Mouse (Mus musculus) brain, embryonic 14.5 days (tissue): Measurements from ENCODE around the gene Ogg1. TPM values are rescaled to one million over a fixed set of nuclear protein-coding genes. Genes with fewer than 3 reads are reported as not detected.
"Not testable (repeated sequence)": the region's sequence is repeated elsewhere in the genome, so short reads cannot be mapped to it uniquely, and the experiment has no call there.

Source experiments
- DNase-seq: peaks from one replicate; pipeline ENCODE4 v3.0.0-alpha.2; 2011; ENCODE audit warnings: low read depth
- CTCF ChIP-seq: fragments of 200-500 bp; IDR thresholded peaks from 2 replicates; pipeline ENCODE4 v1.5.1; 2012; ENCODE audit warnings: inconsistent platforms, mild to moderate bottlenecking, moderate library complexity, borderline replicate concordance; ENCODE audit not compliant: insufficient read depth, insufficient read length; ENCODE audit errors: extremely low read depth
- POLR2A ChIP-seq: fragments of 200-500 bp; IDR thresholded peaks from 2 replicates; pipeline ENCODE4 v1.6.1; 2012; ENCODE audit warnings: mild to moderate bottlenecking, inconsistent platforms, borderline replicate concordance; ENCODE audit not compliant: poor library complexity, insufficient read depth, insufficient read length, severe bottlenecking; ENCODE audit errors: extremely low read depth
- polyA plus RNA-seq: library from polyadenylated mRNA; depleted of rRNA; stranded (reverse); fragments of >200 nt; gene quantifications from 2 replicates; pipeline ENCODE4 v1.2.3, GENCODE M21; 2012

The Ogg1 gene
- polyA plus RNA-seq, 1 experiment: 13.2 TPM

DNA sequence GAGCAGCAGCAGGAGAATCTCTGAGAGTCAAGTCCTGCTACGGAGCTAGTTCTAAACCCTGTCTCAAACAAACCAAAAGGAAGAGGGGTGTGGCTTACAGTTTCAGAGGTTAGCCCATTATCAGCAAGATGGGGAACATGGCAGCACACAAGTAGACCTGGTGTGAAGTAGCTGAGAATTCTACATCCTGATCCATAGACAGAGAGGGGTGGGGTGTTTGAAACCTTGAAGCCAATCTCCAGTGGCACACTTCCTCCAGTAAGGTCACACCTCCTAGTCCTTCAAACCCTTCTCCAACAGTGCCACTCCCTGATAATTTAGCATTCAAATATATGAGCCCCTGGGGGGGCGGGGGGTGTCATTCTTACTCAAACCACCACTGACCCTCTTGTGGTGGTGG is 30.7 kb upstream of the Ogg1 start:
- TF ChIP-seq POLR2A (no peak), CTCF (no peak)
- no peak for DNase-seq

DNA sequence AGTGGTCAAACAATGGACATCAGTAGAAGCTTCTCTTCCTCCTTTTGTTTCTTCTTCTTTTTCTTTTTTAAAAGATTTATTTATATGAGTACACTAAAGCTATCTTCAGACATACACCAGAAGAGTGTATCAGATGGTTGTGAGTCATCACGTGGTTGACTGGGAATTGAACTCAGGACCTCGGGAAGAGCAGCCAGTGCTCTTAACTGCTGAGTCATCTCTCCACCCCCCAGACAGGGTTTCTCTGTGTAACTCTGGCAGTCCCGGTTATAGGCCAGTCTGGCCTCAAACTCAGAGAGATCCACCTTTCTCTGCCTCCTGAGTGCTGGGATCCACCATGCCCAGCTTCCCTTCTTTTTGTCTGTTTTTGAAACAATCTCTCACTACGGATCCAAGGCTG is 30.1 kb upstream of the Ogg1 start:
- no peak for DNase-seq
- no peak for TF ChIP-seq POLR2A
- no peak for TF ChIP-seq CTCF

DNA sequence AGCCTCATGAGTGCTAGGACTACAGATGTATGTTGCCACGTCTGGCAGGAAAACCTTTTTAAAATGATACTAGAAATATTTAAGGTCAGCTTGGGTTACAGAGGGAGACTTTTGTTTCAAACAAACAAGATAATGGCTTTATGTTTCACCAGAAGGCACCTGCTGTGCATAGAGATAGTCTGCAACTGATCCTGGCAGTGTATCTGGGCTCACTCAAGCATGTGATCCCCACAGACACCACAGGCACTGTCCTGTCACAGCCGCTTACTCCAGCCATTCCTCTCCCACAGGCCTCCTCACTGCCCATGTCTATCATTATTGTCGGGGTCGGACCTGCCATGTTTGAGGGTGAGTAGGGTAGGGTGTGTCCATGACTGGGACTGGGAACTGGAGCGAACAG is 25.4 kb upstream of the Ogg1 start:
- no peak for TF ChIP-seq CTCF
- TF ChIP-seq POLR2A: no peak
- no peak for DNase-seq

DNA sequence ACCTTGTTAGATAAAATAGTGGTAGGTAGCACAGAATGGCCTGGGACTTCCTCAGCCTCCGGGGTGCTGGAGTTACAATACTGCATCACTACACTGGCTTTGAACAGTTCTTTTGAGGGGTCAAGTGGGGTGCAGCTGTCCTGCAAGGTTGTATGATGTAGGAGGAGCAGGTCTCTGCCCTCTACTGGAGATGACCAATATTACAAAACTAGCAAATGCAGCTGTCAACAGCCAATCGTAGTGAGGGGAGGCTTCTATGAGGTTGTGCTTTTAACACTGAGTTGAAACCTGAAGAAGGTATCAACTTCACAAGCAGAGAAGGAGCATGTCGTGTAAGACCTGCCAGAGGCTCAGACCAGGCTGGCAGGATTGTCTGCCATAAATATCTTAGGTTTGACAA is 24.5 kb upstream of the Ogg1 start:
- TF ChIP-seq CTCF: peak; percentile 51; the same call in 1 of the 2 replicates
- no peak for TF ChIP-seq POLR2A
- DNase-seq: peak; percentile 42

DNA sequence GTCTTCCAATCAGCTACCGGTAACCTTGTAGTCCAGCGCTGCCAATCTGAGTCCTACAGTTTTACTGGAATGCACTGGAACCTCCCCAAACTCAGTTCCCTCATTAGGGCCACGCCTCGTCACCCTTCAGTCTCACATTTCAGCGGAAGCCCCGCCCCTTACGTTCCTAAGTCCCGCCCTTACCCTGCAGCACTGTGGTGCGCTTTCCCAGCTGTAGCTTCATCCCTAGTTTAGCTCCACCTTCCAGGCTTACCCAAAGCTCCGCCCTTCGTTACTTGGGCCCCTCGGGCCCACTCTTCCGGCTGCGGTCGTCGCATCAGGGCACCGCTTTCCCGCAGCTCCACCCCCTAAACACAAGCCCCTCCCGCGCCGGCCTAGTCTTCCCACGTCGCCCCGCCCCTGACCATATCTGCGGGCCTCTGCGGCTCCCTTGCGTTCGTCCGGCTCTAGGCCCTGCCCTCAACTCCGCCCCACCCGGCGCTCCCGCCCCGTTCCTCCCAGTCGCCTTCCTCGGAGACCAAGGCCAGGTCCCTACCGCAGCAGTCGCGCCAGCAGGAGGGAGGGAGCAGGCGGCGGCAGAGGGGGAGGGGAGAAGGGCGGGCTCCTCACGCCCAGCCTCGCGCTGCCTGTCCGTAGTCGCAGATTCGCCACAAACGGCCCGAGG is 20.3 kb upstream of the Ogg1 start:
- TF ChIP-seq CTCF: no peak
- TF ChIP-seq POLR2A: no peak
- peak; percentile 100 for DNase-seq

DNA sequence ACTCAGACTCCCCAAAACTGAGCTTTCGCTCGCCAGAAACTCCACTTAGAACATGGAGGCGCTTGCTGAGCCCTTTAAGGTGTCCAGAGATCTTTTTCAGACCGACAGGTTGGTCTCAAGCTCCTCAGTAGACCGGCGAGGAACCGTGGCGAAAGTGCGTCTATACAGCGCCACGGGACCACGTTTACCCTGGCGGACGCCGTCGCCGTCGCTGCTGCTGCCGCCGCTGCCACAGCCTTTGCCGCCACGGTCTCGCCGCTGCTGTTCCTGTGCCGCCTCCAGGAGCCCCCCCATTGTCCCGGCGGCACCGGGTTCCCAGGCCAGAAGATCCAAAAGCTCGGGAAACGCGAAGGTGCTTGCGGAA is 19.8 kb upstream of the Ogg1 start, which contains the start of gene Brpf1:
Brpf1 (plus strand) TSS at position 152 of the 364 bp plus-strand sequence.
- TF ChIP-seq POLR2A: peak; percentile 51; the same call in 1 of the 2 replicates
- TF ChIP-seq CTCF: no peak
- DNase-seq: no peak

DNA sequence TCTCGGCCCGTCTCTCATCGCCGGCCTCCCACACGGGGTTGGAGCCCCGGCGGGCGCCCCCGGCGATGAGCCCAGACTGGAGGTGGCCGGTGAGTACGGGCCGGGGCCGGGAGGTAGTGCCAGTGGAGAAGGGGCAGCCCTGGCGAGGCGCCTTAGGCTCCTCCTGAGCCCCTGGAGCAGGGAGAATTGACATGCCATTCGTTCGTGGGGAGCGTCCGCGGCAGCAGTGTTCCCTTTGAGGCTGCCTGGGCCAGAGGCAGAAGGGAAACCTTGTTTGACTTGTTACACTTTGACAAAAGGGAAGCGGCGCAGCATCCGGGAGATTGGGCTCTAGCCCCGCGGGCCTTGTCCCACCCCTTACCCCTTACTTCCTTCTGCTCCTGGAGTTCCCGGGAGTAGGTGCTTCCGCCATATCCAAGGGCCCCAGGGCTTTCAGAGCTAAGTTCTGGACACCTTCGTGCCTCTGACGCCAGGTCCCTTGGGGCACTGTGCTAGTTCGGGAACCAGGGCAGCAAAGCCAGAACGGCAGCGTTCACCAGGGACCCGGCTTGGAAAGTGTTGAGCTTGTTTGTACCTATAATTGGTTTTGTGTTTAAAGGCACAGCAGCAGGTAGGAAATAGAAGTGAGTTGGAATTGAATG is 19.2 kb upstream of the Ogg1 start:
- TF ChIP-seq POLR2A: no peak
- no peak for TF ChIP-seq CTCF
- DNase-seq: peak; percentile 17

DNA sequence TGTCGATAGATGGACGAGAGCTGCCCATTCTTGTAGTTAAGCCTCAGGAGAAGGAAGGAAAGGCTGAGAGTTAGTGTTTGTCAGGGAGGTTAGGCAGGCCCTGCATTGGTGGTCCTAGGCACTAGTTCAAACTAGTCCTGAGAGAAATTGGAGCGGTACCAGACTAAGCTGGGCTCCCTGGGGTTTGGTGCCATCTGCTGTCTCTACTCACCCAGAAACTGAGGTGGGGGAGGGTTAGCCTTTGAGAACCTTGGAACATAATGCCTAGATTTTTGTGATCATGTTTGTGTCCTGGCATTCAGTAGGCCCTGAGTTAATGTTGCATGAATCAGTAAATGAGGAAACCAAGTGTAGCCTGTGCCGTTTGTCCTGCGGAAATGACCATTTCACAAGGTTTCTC is 18.6 kb upstream of the Ogg1 start:
- TF ChIP-seq CTCF (no peak), POLR2A (no peak)
- peak; percentile 56 for DNase-seq

DNA sequence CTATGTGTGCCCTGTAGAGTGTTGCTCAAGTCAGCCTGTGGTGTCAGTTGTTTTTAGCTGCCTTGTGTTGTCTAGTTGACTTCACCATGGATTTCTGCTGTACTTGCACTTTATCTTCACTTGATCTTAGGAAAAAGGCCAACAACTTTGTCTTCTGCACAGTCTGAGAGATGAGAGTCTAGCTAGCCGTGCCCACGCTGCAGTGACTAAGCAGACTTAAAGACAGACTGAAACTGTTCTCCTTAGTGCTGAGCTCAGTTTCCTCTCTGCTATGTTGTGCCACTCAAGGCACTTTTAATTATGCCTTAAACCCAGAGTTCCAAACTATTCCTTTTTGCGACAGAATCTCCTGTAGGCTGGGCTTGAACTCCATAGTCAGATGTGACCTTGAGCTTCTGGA is 10.8 kb upstream of the Ogg1 start:
- no peak for DNase-seq
- TF ChIP-seq CTCF: no peak

DNA sequence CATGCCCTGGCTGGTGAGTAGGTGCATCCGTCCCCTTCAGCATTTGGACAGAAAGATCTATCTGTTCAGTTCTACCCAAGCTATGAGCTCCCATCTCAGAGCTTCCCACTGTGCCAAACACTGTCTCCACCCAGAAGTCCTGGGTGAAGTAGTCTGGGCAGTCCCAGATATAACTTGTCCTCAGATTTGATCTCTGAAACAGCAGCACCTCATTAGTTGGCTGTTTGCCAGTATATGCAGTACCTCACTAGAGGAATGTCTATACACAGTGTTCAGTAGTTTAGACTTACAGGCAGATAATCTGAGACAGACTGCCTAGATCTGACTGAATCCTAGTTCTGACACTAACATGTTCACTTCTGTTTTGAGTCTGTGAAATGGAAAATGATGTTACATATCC is 2.6 kb downstream of the Ogg1 start:
- TF ChIP-seq POLR2A: no peak
- no peak for TF ChIP-seq CTCF

DNA sequence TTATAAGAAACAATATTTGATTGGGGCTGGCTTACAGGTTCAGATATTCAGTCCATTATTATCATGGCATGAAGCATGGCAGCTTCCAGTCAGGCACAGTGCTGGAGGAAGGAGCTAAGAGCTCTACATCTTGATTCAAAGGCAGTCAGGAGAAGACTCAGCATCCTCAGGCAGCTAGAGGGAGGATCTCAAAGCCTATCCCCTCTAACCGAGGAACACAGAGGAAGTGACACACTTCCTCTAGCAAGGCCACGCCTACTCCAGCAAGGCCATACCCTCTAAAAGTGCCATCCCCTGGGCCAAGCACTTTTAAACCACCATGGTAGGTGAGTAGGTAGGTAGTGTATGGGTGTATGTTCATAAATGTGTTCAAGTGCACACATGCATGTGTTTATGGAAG is 3.8 kb downstream of the Ogg1 start:
- TF ChIP-seq CTCF: no peak
- TF ChIP-seq POLR2A: no peak
- DNase-seq: no peak

More for the DNA sequence above, 2.6 kb downstream of the Ogg1 start:
- DNase-seq: no peak

DNA sequence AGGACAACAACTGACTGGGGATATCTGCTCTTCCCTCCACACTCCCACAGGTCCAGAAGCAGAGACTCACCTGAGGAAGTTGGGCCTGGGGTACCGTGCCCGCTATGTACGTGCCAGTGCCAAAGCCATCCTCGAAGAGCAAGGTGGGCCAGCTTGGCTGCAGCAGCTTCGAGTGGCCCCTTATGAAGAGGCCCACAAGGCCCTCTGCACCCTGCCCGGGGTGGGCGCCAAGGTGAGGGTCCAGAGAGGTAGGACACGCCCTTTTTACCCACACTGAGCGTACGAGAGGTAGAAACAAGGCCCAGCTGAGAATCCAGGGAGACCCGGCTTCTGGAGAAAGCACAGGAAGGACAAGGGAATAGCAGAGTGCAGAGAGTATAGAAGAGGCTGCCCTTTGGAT is 4.9 kb downstream of the Ogg1 start:
- TF ChIP-seq CTCF (no peak), POLR2A (no peak)
- no peak for DNase-seq

DNA sequence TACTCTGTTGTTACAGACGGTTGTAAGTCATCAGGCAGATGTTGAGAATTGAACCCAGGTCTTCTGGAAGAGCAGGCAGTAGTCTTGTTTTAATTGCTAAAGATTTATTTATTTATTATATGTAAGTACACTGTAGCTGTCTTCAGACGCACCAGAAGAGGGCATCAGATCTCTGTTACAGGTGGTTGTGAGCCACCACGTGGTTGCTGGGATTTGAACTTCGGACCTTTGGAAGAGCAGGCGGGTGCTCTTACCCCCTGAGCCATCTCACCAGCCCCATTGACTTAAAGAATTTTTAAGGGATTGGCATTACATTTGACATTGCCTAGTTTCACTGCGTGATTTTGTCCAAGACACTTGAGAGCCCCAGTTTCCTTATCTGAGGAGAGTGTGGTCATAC is 6.0 kb downstream of the Ogg1 start:
- not testable (repeated sequence) for DNase-seq
